Mouse (Mus musculus): Measurements from ENCODE around the gene Cltrn.

- TF ChIP-seq CTCF (IDR thresholded peaks at IDR 0.05): no peak
- no peak for TF ChIP-seq EP300 (IDR thresholded peaks at IDR 0.05; ENCODE audit: insufficient read depth, low read depth, low read length)
- no peak for TF ChIP-seq POLR2A (IDR thresholded peaks at IDR 0.05; ENCODE audit: insufficient read depth, low read depth, low read length)
These were observed 41.9 kb upstream of the Cltrn start for GRCm38 (mm10) chrX:164046736-164047135.

Measured in heart, adult 2 months (tissue).